8 mouse cellular contexts compared by ENCODE assay signal in genomic region chr7:109083113-109083812, GRCm38 (mm10). TPM values are rescaled to one million over a fixed set of nuclear protein-coding genes. Genes with fewer than 3 reads are reported as not detected.
DNase-seq lines count a peak whose midpoint lies in the region; ATAC-seq and TF ChIP-seq lines count a peak whose summit lies in the region.

TSS of gene Ric3 (minus strand) at chr7:109083331.

- H3K4me1 ChIP-seq in liver, embryonic 15.5 days (replicated peaks), result 0 out of 2 replicates have a peak, but pooled peaks cover 11% of the 10 kb centered on the region

- peak within 1 kb of the TSS; percentile 67 for H3K4me2 ChIP-seq in liver, embryonic 15.5 days

- peak within 1 kb of the TSS; percentile 88 for H3K27ac ChIP-seq in layer of hippocampus, adult 2 months
- no peak within 1 kb of the TSS for H3K27ac ChIP-seq in liver, embryonic 15.5 days (replicated peaks)

- H3K27me3 ChIP-seq in liver, embryonic 15.5 days, result peaks cover 38% of the 10 kb centered on the region

- no peaks in the 10 kb centered on the region for H3K36me3 ChIP-seq in liver, embryonic 15.5 days (replicated peaks)

- peak; percentile 90 to 95 for DNase-seq in adrenal gland, adult (ENCODE audit: inconsistent age in 2 of 2, low spot score in 1 of 2)
- DNase-seq in cerebellum, adult 8-10 months, result peak; percentile 88
- DNase-seq in heart, postnatal 4 days, result peak; percentile 4
- DNase-seq in layer of hippocampus, adult 2 months (ENCODE audit: low spot score in 2 of 2), result peak; percentile 90 to 92
- DNase-seq in retina, adult 2 months (ENCODE audit: low read depth, low spot score), result peak; percentile 63
- no peak for DNase-seq in T-cell, adult 2 months (ENCODE audit: low spot score)

- no peaks in the 10 kb centered on the region for H3K9me3 ChIP-seq in liver, embryonic 15.5 days (replicated peaks)

- WGBS in liver, embryonic 15.5 days (ENCODE audit: insufficient replicate concordance), result 4% methylated on average over 50 of the region's 50 CpGs

- peak; percentile 99 for ATAC-seq in frontal cortex, adult (ENCODE audit: low TSS enrichment)
- ATAC-seq in liver, embryonic 15.5 days (ENCODE audit: insufficient read depth), result peak; percentile 18; the same call in 1 of the 2 replicates

- H3K9ac ChIP-seq in liver, embryonic 15.5 days, result no peak within 1 kb of the TSS

- TF ChIP-seq CTCF in layer of hippocampus, adult 2 months (conservative IDR thresholded peaks at IDR 0.05), result no peak

- H3K4me3 ChIP-seq in layer of hippocampus, adult 2 months, result peak within 1 kb of the TSS; percentile 82
- H3K4me3 ChIP-seq in liver, embryonic 15.5 days (replicated peaks), result peak within 1 kb of the TSS; percentile 50

RNA-seq across cellular contexts. Expression of gene Ric3, which starts in this region (rescaled TPM):
- under 1 TPM; 0.74 to 0.77 TPM for total RNA-seq in heart, postnatal 4 days (2021)
- total RNA-seq in layer of hippocampus, adult 2 months (2021), result 10 to 100 TPM; 69.6 to 72.0 TPM
- polyA plus RNA-seq in liver, embryonic 15.5 days (2015; fragmentation: Nextera tagmentation; extraction: Ambion mirVana), result 0.39 and 0.53 TPM in 2 replicates

Comparison
In these comparisons a context has a peak if more than half of its experiments do, and no peak if none do; other contexts are left out.
1. RNA of gene Ric3 (total RNA-seq): 69.6 to 72.0 TPM in layer of hippocampus, adult 2 months; 0.74 to 0.77 TPM in heart, postnatal 4 days; every median in the first group is over 10 times any median in the second.
2. Peak in DNase-seq in heart, postnatal 4 days; RNA of the gene not detected or under 1 TPM.
3. Peak in ATAC-seq, H3K4me3 ChIP-seq and H3K4me2 ChIP-seq in liver, embryonic 15.5 days; RNA of the gene not detected or under 1 TPM.